In the genomic region with DNA sequence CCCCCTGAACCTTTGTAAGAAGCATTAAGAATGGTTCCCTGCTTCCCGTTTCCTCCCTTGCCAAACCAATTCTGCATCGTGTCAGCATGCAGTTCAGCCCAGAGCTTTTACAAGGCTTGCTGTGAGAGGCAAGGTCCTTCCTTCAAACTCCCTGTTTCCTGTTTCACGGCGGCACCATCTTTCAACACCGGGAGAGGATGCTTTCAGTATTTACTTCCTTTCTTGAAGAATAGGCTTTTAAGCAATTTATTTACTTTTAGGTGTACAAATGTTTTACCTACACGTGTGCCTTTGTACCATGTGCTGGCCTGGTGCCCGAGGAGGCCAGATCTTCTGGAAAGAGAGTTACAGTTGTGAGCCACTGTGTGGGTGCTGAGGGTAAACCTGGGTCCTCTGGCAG, we compare ENCODE assay signal across 7 mouse cellular contexts. TPM values are rescaled to one million over a fixed set of nuclear protein-coding genes. Genes with fewer than 3 reads are reported as not detected.
DNase-seq lines count a peak whose midpoint lies in the region.

No protein-coding gene starts in this region.

- DNase-seq in spleen, postnatal 36 days (ENCODE audit: low spot score in 2 of 2) = peak; percentile 21 to 28
- DNase-seq in spleen, postnatal 4 days (ENCODE audit: low spot score in 2 of 2) = no peak
- DNase-seq in induced T-regulatory cell, adult 2 months (ENCODE audit: low read depth) = peak; percentile 75
- peak; percentile 24 for DNase-seq in lung, postnatal 14 days
- DNase-seq in cerebellum, postnatal 14 days = no peak
- no peak for DNase-seq in adrenal gland, postnatal 14 days
- no peak for DNase-seq in testis, postnatal 10 days (ENCODE audit: low spot score)

RNA-seq across cellular contexts. Expression of a gene that starts 4.2 kb away (rescaled TPM):
- total RNA-seq in adrenal gland, postnatal 14 days (2021) = 21.3 and 24.4 TPM in 2 replicates

RNA-seq across cellular contexts. Expression of a gene that starts 41.6 kb away (rescaled TPM):
- 68.8 and 95.8 TPM in 2 replicates for total RNA-seq in adrenal gland, postnatal 14 days (2021)

Comparison
In these comparisons a context has a peak if more than half of its experiments do, and no peak if none do; other contexts are left out.
1. DNase-seq: peak in spleen, postnatal 36 days (2 of 2), induced T-regulatory cell, adult 2 months (single experiment) and lung, postnatal 14 days (single experiment); none in spleen, postnatal 4 days (0 of 2), cerebellum, postnatal 14 days (0 of 2), adrenal gland, postnatal 14 days (single experiment) and testis, postnatal 10 days (single experiment).